Mouse (Mus musculus): Measurements from ENCODE around the gene Trpm3. TPM values are rescaled to one million over a fixed set of nuclear protein-coding genes. Genes with fewer than 3 reads are reported as not detected.
A peak's percentile ranks its signal among the peaks of the same experiment; 100 is the strongest.

Gene Trpm3
- total RNA-seq (2014; rRNA removed; ENCODE audit: low replicate concordance) (0.95 and 1.2 TPM in 2 replicates), polyA plus RNA-seq (2015; fragmentation: Nextera tagmentation; extraction: Ambion mirVana) (0.52 and 0.55 TPM in 2 replicates)

GRCm38 (mm10) chr19:22138590-22139421 is at the start of gene Trpm3:
Trpm3 (plus strand) TSS chr19:22139046.
- H3K9me3 ChIP-seq (replicated peaks; ENCODE audit: control insufficient read depth, low read length): no peaks in the 10 kb centered on the region
- H3K36me3 ChIP-seq (replicated peaks; ENCODE audit: control insufficient read depth, insufficient read depth, low read length): no peaks in the 10 kb centered on the region
- WGBS: 2% methylated on average over 39 of the region's 39 CpGs
- H3K4me2 ChIP-seq (ENCODE audit: low read depth, low read length): no peak within 1 kb of the TSS
- no peaks in the 10 kb centered on the region for H3K4me1 ChIP-seq (ENCODE audit: control insufficient read depth, insufficient read depth)
- no peak within 1 kb of the TSS for H3K4me3 ChIP-seq (ENCODE audit: low read depth, low read length)
- H3K27ac ChIP-seq (ENCODE audit: low read depth): no peak within 1 kb of the TSS
- no peak within 1 kb of the TSS for H3K9ac ChIP-seq (replicated peaks; ENCODE audit: low read depth, low read length)
- peaks cover 14% of the 10 kb centered on the region for H3K27me3 ChIP-seq (ENCODE audit: control insufficient read depth, insufficient read depth, low read length)
- peak; percentile 77 for ATAC-seq (ENCODE audit: insufficient read depth, low read depth)
- TF ChIP-seq EP300 (IDR thresholded peaks at IDR 0.05; ENCODE audit: low read depth) (no peak), CTCF (IDR thresholded peaks at IDR 0.05; ENCODE audit: low read depth) (no peak)
- peak; percentile 60 for DNase-seq (ENCODE audit: low spot score)

GRCm38 (mm10) chr19:22100582-22100981 is 38.3 kb upstream of the Trpm3 start:
- H3K27me3 ChIP-seq (ENCODE audit: control insufficient read depth, insufficient read depth, low read length): no peaks in the 10 kb centered on the region
- no peak overlapping the region for H3K27ac ChIP-seq (ENCODE audit: low read depth)
- no peaks in the 10 kb centered on the region for H3K9me3 ChIP-seq (replicated peaks; ENCODE audit: control insufficient read depth, low read length)
- DNase-seq (ENCODE audit: low spot score): no peak
- no peak for ATAC-seq (ENCODE audit: insufficient read depth, low read depth)
- H3K4me1 ChIP-seq (ENCODE audit: control insufficient read depth, insufficient read depth): no peaks in the 10 kb centered on the region
- no peak overlapping the region for H3K4me2 ChIP-seq (ENCODE audit: low read depth, low read length)
- 61% methylated on average over 4 of the region's 4 CpGs for WGBS
- no peak overlapping the region for H3K4me3 ChIP-seq (ENCODE audit: low read depth, low read length)
- H3K36me3 ChIP-seq (replicated peaks; ENCODE audit: control insufficient read depth, insufficient read depth, low read length): no peaks in the 10 kb centered on the region
- no peak overlapping the region for H3K9ac ChIP-seq (replicated peaks; ENCODE audit: low read depth, low read length)
- TF ChIP-seq CTCF (IDR thresholded peaks at IDR 0.05; ENCODE audit: low read depth) (no peak), EP300 (IDR thresholded peaks at IDR 0.05; ENCODE audit: low read depth) (no peak)

GRCm38 (mm10) chr19:22103865-22104264 is 35.0 kb upstream of the Trpm3 start:
- Histone ChIP-seq H3K9me3 (replicated peaks; ENCODE audit: control insufficient read depth, low read length) (no peaks in the 10 kb centered on the region), H3K4me1 (ENCODE audit: control insufficient read depth, insufficient read depth) (no peaks in the 10 kb centered on the region), H3K9ac (replicated peaks; ENCODE audit: low read depth, low read length) (no peak overlapping the region), H3K27ac (ENCODE audit: low read depth) (no peak overlapping the region), H3K4me2 (ENCODE audit: low read depth, low read length) (no peak overlapping the region), H3K36me3 (replicated peaks; ENCODE audit: control insufficient read depth, insufficient read depth, low read length) (no peaks in the 10 kb centered on the region), H3K27me3 (ENCODE audit: control insufficient read depth, insufficient read depth, low read length) (no peaks in the 10 kb centered on the region), H3K4me3 (ENCODE audit: low read depth, low read length) (no peak overlapping the region)
- DNase-seq (ENCODE audit: low spot score): no peak
- 76% methylated on average over 4 of the region's 4 CpGs for WGBS
- no peak for TF ChIP-seq CTCF (IDR thresholded peaks at IDR 0.05; ENCODE audit: low read depth)
- TF ChIP-seq EP300 (IDR thresholded peaks at IDR 0.05; ENCODE audit: low read depth): no peak
- ATAC-seq (ENCODE audit: insufficient read depth, low read depth): no peak

- Histone ChIP-seq H3K4me1 (ENCODE audit: control insufficient read depth, insufficient read depth) (no peaks in the 10 kb centered on the region), H3K4me3 (ENCODE audit: low read depth, low read length) (no peak overlapping the region), H3K9ac (replicated peaks; ENCODE audit: low read depth, low read length) (no peak overlapping the region), H3K4me2 (ENCODE audit: low read depth, low read length) (no peak overlapping the region), H3K27me3 (ENCODE audit: control insufficient read depth, insufficient read depth, low read length) (no peaks in the 10 kb centered on the region), H3K9me3 (replicated peaks; ENCODE audit: control insufficient read depth, low read length) (no peaks in the 10 kb centered on the region), H3K27ac (ENCODE audit: low read depth) (no peak overlapping the region), H3K36me3 (replicated peaks; ENCODE audit: control insufficient read depth, insufficient read depth, low read length) (no peaks in the 10 kb centered on the region)
- 54% methylated on average over 7 of the region's 7 CpGs for WGBS
- TF ChIP-seq CTCF (IDR thresholded peaks at IDR 0.05; ENCODE audit: low read depth) (no peak), EP300 (IDR thresholded peaks at IDR 0.05; ENCODE audit: low read depth) (no peak)
- ATAC-seq (ENCODE audit: insufficient read depth, low read depth) (no peak), DNase-seq (ENCODE audit: low spot score) (no peak)
Measured at GRCm38 (mm10) chr19:22104848-22105484, 33.9 kb upstream of the Trpm3 start.

GRCm38 (mm10) chr19:22105648-22106047 is 33.2 kb upstream of the Trpm3 start:
- Histone ChIP-seq H3K36me3 (replicated peaks; ENCODE audit: control insufficient read depth, insufficient read depth, low read length) (no peaks in the 10 kb centered on the region), H3K4me2 (ENCODE audit: low read depth, low read length) (no peak overlapping the region), H3K27me3 (ENCODE audit: control insufficient read depth, insufficient read depth, low read length) (no peaks in the 10 kb centered on the region), H3K9me3 (replicated peaks; ENCODE audit: control insufficient read depth, low read length) (no peaks in the 10 kb centered on the region), H3K4me1 (ENCODE audit: control insufficient read depth, insufficient read depth) (no peaks in the 10 kb centered on the region), H3K9ac (replicated peaks; ENCODE audit: low read depth, low read length) (no peak overlapping the region), H3K27ac (ENCODE audit: low read depth) (no peak overlapping the region), H3K4me3 (ENCODE audit: low read depth, low read length) (no peak overlapping the region)
- ATAC-seq (ENCODE audit: insufficient read depth, low read depth) (no peak), DNase-seq (ENCODE audit: low spot score) (no peak)
- WGBS: 59% methylated on average over 2 of the region's 2 CpGs
- no peak for TF ChIP-seq EP300 (IDR thresholded peaks at IDR 0.05; ENCODE audit: low read depth)
